Mouse (Mus musculus) lung, embryonic 14.5 days (tissue): ENCODE results near the gene Fam208b. TPM values are rescaled to one million over a fixed set of nuclear protein-coding genes. Genes with fewer than 3 reads are reported as not detected.
"Not testable (repeated sequence)": the region's sequence is repeated elsewhere in the genome, so short reads cannot be mapped to it uniquely, and the experiment has no call there.

Experiments
- ATAC-seq: fragments of 200-750 bp; cut with Nextera tagmentation; 2 replicates; pipeline ENCODE4 v1.8.0; 2017; ENCODE audit warnings: mild to moderate bottlenecking, moderate TSS enrichment, moderate library complexity; ENCODE audit not compliant: insufficient read depth
- DNase-seq: peaks from one replicate; pipeline ENCODE4 v3.0.0-alpha.2; 2015
- H3K27ac ChIP-seq: fragments of 300-500 bp; sonication (generic); 2 replicates; pipeline ENCODE4 v1.5.1; 2014; ENCODE audit warnings: low read depth, mild to moderate bottlenecking, moderate library complexity
- H3K27me3 ChIP-seq: fragments of 300-500 bp; sonication (generic); 2 replicates; pipeline ENCODE4 v1.6.1; 2014; ENCODE audit warnings: low read length, control low read depth; ENCODE audit not compliant: insufficient read depth
- H3K36me3 ChIP-seq: fragments of 300-500 bp; sonication (generic); 2 replicates; pipeline ENCODE4 v1.6.1; 2014; ENCODE audit warnings: control low read depth; ENCODE audit not compliant: insufficient read depth
- H3K4me1 ChIP-seq: fragments of 300-500 bp; sonication (generic); 2 replicates; pipeline ENCODE4 v1.6.1; 2014; ENCODE audit warnings: antibody characterized with exemption, control low read depth; ENCODE audit not compliant: insufficient read depth
- H3K4me2 ChIP-seq: fragments of 300-500 bp; sonication (generic); 2 replicates; pipeline ENCODE4 v1.6.1; 2014; ENCODE audit warnings: mild to moderate bottlenecking
- H3K4me3 ChIP-seq: fragments of 300-500 bp; sonication (generic); 2 replicates; pipeline ENCODE4 v1.5.1; 2014; ENCODE audit warnings: low read depth, low read length
- H3K9ac ChIP-seq: fragments of 300-500 bp; sonication (generic); 2 replicates; pipeline ENCODE4 v1.6.1; 2014
- H3K9me3 ChIP-seq: fragments of 300-500 bp; sonication (generic); 2 replicates; pipeline ENCODE4 v1.6.1; 2016; ENCODE audit warnings: low read depth, low read length, control low read depth
- CTCF ChIP-seq: IDR thresholded peaks from 2 replicates; pipeline ENCODE4 v1.5.1; 2016; ENCODE audit warnings: antibody characterized with exemption, low read depth
- WGBS: fragments of 180-500 bp; shearing (Covaris S2); extraction: QIAGEN DNeasy Blood & Tissue Kit; methylation state at CpG from one replicate; pipeline ENCODE4 v1.1.7; 2014; 5-methylcytosine and 5-hydroxymethylcytosine counted together
- polyA plus RNA-seq: library from polyadenylated mRNA; unstranded; fragments of >200 nt; fragmentation: Nextera tagmentation; extraction: Ambion mirVana; gene quantifications from 2 replicates; pipeline ENCODE4 v1.2.1, GENCODE M21; 2014

The Fam208b gene
- polyA plus RNA-seq, 1 experiment from 2014 or later = 17.8 TPM

DNA sequence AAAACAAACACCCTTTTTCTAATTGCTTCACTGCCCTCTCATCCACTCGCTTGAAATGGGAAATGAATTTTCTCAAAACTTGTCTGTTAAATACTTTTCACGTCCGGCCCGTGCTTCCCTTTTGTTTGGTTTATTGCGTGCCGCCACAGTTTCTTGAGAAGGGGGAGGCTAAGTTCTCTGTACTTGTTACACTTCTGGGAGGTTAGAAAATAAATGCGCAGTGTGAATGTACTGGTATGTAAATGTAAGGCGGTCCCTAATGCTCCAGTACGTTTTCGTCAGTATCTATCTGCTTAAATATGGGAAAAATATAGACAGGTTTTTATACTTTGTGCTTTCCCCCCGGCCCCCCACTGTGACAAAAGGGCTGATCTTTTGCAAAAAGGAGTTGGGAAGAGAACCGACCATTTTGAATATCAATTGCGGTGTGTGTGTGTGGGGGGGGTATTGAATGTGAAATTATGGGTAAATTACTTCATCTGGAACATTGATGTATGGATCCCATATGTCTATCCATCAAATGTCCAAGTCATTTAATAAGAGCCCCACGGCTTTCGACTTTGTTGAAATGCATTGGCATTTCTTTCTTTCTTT, 71.8 kb downstream of the Fam208b start:
- Histone ChIP-seq H3K9ac (peak overlapping the region; percentile 96), H3K4me3 (peak overlapping the region; percentile 97), H3K27ac (peak overlapping the region; percentile 99; the same call in 1 of the 2 replicates), H3K36me3 (0 out of 2 replicates have a peak, but pooled peaks cover 2% of the 10 kb centered on the region), H3K27me3 (no peaks in the 10 kb centered on the region), H3K4me2 (peak overlapping the region; percentile 79), H3K4me1 (peaks cover 12% of the 10 kb centered on the region), H3K9me3 (no peaks in the 10 kb centered on the region)
- 2% methylated on average over 15 of the region's 15 CpGs for WGBS
- TF ChIP-seq CTCF = no peak
- ATAC-seq = no peak
- peak; percentile 50 for DNase-seq

DNA sequence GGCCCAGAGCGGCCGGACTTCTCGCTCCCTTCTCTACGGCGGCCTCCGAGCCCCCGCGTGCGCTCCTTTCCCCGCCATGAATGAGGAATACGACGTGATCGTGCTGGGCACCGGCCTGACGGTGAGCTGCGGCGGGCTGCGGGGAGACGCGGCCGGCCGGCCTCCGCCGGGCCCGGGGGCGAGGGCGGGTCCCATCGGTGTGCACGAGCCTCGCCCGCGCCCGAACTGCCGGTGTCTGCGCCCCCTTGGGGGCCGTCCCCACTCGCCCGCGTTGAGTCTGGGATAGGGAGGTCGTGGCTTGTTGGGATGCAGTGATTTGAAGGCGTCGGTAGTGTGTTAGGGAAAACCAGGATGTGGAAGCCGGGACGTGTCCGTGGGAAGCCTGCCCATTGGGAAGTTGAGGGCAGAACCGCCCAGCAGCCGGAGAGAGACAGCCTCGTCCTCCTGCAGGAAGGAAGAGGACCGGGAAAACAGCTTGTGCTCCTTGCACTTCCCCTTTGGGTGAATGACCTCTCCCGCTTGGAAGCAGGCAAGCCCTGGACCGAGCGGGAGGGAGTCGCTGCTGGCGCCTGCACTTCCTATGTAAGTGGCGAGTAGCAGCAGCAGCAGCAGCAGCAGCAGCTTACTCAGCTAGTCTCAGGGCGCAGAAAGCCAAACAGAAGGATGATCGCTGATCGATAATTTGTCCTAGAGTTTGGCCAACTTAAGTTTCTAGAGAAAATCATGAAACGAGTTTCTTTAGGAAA, 72.5 kb downstream of the Fam208b start:
- ATAC-seq (peak; percentile 64), DNase-seq (peak; percentile 80)
- Histone ChIP-seq H3K36me3 (0 out of 2 replicates have a peak, but pooled peaks cover 2% of the 10 kb centered on the region), H3K27me3 (no peaks in the 10 kb centered on the region), H3K4me3 (peak overlapping the region; percentile 97), H3K27ac (peak overlapping the region; percentile 99), H3K9me3 (no peaks in the 10 kb centered on the region), H3K4me1 (peaks cover 12% of the 10 kb centered on the region), H3K4me2 (peak overlapping the region; percentile 79), H3K9ac (peak overlapping the region; percentile 96)
- TF ChIP-seq CTCF = peak; percentile 22
- WGBS = under 1% methylated on average over 58 of the region's 59 CpGs

- Histone ChIP-seq H3K36me3 (0 out of 2 replicates have a peak, but pooled peaks cover 2% of the 10 kb centered on the region), H3K27ac (peak within 1 kb of the TSS; percentile 99), H3K27me3 (no peaks in the 10 kb centered on the region), H3K4me2 (peak within 1 kb of the TSS; percentile 79), H3K9ac (peak within 1 kb of the TSS; percentile 96), H3K4me1 (peaks cover 12% of the 10 kb centered on the region), H3K9me3 (no peaks in the 10 kb centered on the region), H3K4me3 (peak within 1 kb of the TSS; percentile 97)
- no peak for TF ChIP-seq CTCF
- DNase-seq = peak; percentile 97
- peak; percentile 96 for ATAC-seq
- WGBS = under 1% methylated on average over 39 of the region's 47 CpGs
These were observed 73.2 kb downstream of the Fam208b start, which contains the start of gene Gdi2 for GRCm38 (mm10) chr13:3537594-3538222. Gene Gdi2 (plus strand): TSS chr13:3538063.

DNA sequence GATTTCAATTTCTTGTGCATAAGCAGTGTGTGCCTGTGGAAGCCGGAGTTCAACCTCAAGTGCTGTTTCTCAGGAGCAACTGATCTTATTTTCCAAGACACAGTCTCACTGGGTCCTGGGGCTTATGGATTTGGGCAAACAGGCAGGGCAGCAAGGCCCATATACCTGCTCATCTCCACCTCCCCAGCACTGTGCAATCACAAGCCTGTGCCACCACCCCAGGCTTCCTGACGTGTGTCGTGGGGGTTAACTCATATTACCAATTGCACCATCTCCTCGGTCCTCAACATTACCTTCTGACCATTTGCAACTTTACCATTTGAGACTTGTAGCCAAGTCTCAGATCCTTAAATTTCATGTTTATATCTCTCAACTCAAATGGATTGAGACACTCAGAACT, 76.8 kb downstream of the Fam208b start:
- H3K9me3 ChIP-seq = no peaks in the 10 kb centered on the region
- no peak overlapping the region for H3K9ac ChIP-seq
- H3K4me3 ChIP-seq = no peak overlapping the region
- H3K36me3 ChIP-seq = no peaks in the 10 kb centered on the region
- ATAC-seq = no peak
- no peak for TF ChIP-seq CTCF
- no peak overlapping the region for H3K27ac ChIP-seq
- DNase-seq = no peak
- H3K27me3 ChIP-seq = no peaks in the 10 kb centered on the region
- H3K4me2 ChIP-seq = no peak overlapping the region
- no peaks in the 10 kb centered on the region for H3K4me1 ChIP-seq
- 92% methylated on average over 4 of the region's 4 CpGs for WGBS

- no peak for TF ChIP-seq CTCF
- WGBS = 54% methylated on average over 4 of the region's 4 CpGs
- no peak for ATAC-seq
These were observed 78.5 kb downstream of the Fam208b start for GRCm38 (mm10) chr13:3532451-3532850.

GRCm38 (mm10) chr13:3531692-3532320, 79.1 kb downstream of the Fam208b start:
- Histone ChIP-seq H3K9me3 (no peaks in the 10 kb centered on the region), H3K27me3 (no peaks in the 10 kb centered on the region), H3K4me3 (no peak overlapping the region), H3K27ac (no peak overlapping the region), H3K4me2 (no peak overlapping the region), H3K4me1 (no peaks in the 10 kb centered on the region), H3K9ac (no peak overlapping the region), H3K36me3 (no peaks in the 10 kb centered on the region)
- peak; percentile 42; the same call in 1 of the 2 replicates for ATAC-seq
- no peak for DNase-seq
- 48% methylated on average over 10 of the region's 10 CpGs for WGBS
- TF ChIP-seq CTCF = no peak

More at GRCm38 (mm10) chr13:3532451-3532850, 78.5 kb downstream of the Fam208b start:
- Histone ChIP-seq H3K4me2 (no peak overlapping the region), H3K36me3 (no peaks in the 10 kb centered on the region), H3K9me3 (no peaks in the 10 kb centered on the region), H3K9ac (no peak overlapping the region), H3K27ac (no peak overlapping the region), H3K27me3 (no peaks in the 10 kb centered on the region), H3K4me1 (no peaks in the 10 kb centered on the region), H3K4me3 (no peak overlapping the region)
- DNase-seq = no peak

DNA sequence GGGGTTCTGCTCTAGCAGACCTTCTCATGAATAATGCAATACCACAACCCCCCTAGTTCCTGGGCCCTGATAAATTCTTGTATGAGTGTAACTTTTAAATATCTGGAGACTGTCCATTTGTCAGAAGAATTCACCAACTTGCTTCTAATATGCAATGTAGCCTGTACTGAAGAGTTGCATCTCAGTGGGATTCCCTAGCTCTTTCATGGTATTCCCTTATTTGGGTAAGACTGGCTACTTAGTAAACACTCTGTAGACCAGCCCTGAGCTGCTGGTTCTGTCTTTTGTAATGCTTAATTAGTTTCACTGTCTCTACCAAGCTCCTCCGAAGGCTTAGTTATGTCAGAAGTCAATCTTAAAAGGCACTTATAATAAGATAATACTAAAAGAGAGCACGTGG, 79.7 kb downstream of the Fam208b start:
- not testable (repeated sequence) for DNase-seq, H3K27me3 ChIP-seq, H3K9me3 ChIP-seq, H3K4me1 ChIP-seq, H3K4me3 ChIP-seq, H3K4me2 ChIP-seq, H3K36me3 ChIP-seq, H3K27ac ChIP-seq, ATAC-seq, H3K9ac ChIP-seq
- WGBS = 72% methylated on average over 2 of the region's 2 CpGs
